Mouse (Mus musculus): ENCODE measurements around the gene Mgat4e. TPM values are rescaled to one million over a fixed set of nuclear protein-coding genes. Genes with fewer than 3 reads are reported as not detected.

The Mgat4e gene
- polyA plus RNA-seq (2012; fragmentation: generic; extraction: Trizol): not detected

DNA sequence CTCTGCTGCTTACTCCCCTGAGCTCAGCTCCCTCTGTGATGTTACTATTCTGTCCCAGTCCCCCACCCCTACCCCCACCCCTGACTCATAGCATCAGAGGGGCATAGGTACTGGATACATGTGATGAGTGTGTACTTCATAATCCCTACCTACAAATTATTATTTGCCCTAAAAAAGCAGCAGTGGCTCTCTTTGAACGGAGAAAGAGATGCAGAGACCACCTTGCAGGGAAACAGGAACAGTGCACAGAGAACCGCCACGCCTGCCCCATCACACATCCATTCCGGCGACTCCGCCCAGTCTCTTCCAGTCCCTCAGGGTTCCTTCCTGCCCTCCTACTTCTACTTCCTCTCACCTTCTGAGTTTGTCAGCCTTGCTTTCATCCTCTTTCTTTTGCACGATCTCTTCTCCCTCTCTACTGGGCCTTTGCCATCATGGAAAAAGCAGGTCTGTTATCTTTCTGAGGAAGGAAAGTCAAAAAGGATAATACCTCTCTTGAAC is at the start of gene Mgat4e:
Gene Mgat4e (minus strand): TSS at position 51 of the 501 bp plus-strand sequence.
- Histone ChIP-seq H3K27me3 (ENCODE audit: control insufficient read depth, insufficient read depth, insufficient read length) (no peaks in the 10 kb centered on the region), H3K4me2 (ENCODE audit: low read depth) (no peak within 1 kb of the TSS), H3ac (ENCODE audit: control insufficient read depth, insufficient read length) (no peak within 1 kb of the TSS), H3K4me3 (no peak within 1 kb of the TSS), H3K79me2 (ENCODE audit: control insufficient read depth, insufficient read depth) (no peaks in the 10 kb centered on the region), H3K36me3 (ENCODE audit: control insufficient read depth, insufficient read depth) (no peaks in the 10 kb centered on the region)
- TF ChIP-seq CEBPB (IDR thresholded peaks at IDR 0.05; ENCODE audit: insufficient read depth, poor library complexity, severe bottlenecking) (no peak), MYOD1 (IDR thresholded peaks at IDR 0.05; ENCODE audit: control insufficient read depth in 1 of 3, insufficient read length in 2 of 3, low read depth in 2 of 3) (no peak), TCF12 (IDR thresholded peaks at IDR 0.05; ENCODE audit: insufficient read depth, poor library complexity, severe bottlenecking) (no peak)

DNA sequence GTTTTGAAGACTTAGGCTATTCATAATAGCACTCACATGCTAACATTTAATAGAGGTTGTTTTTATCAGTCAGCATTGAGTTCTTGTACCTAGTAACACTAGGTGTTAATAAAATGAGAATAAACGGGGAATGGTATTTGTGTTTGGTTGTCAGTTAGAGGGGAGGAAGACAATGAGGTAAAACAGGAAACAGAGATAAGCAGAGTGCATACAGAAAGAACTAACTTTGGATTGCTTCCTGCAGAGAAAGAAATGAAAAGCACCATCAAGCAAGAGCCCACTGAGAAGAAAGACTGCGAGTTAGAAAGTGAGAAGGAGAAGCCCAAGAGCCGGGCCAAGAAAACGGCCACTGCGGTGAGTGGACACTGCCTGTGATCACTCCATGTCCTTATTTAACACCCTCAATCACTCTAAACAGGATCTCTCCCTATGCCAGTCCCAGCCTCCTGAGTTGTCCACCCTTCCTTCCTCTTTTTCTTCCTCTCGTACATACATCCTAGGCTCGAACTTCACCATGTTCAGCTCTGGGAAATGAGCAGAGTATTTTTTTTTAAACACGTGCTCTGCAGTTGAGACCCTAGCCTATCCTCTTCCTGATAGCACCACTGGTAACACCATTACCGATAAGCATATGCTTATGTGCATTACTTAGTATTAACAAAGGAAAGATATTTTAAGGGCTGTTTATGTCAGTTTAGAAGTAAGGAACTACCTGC is 48.0 kb upstream of the Mgat4e start:
- Histone ChIP-seq H3K4me2 (ENCODE audit: low read depth) (no peak overlapping the region), H3K79me2 (ENCODE audit: control insufficient read depth, insufficient read depth) (no peaks in the 10 kb centered on the region), H3K36me3 (ENCODE audit: control insufficient read depth, insufficient read depth) (peaks cover 37% of the 10 kb centered on the region), H3ac (ENCODE audit: control insufficient read depth, insufficient read length) (no peak overlapping the region), H3K27me3 (ENCODE audit: control insufficient read depth, insufficient read depth, insufficient read length) (no peaks in the 10 kb centered on the region), H3K4me3 (no peak overlapping the region)
- no peak for TF ChIP-seq TCF3 (IDR thresholded peaks at IDR 0.05; ENCODE audit: insufficient read length, low read depth)
- TF ChIP-seq TCF12 (IDR thresholded peaks at IDR 0.05; ENCODE audit: insufficient read depth, poor library complexity, severe bottlenecking): no peak
- no peak for TF ChIP-seq E2F4 (IDR thresholded peaks at IDR 0.05; ENCODE audit: insufficient read depth)
- no peak for TF ChIP-seq MAX (IDR thresholded peaks at IDR 0.05; ENCODE audit: low read depth)
- TF ChIP-seq REST (IDR thresholded peaks at IDR 0.05; ENCODE audit: insufficient read depth, insufficient read length): no peak
- no peak for TF ChIP-seq SRF (IDR thresholded peaks at IDR 0.05; ENCODE audit: control insufficient read depth, insufficient read length, low read depth)
- no peak for TF ChIP-seq POLR2AphosphoS2 (IDR thresholded peaks at IDR 0.05; ENCODE audit: insufficient read length, low read depth)
- TF ChIP-seq CEBPB (IDR thresholded peaks at IDR 0.05; ENCODE audit: insufficient read depth, poor library complexity, severe bottlenecking): no peak
- no peak for TF ChIP-seq USF1 (IDR thresholded peaks at IDR 0.05; ENCODE audit: low read depth)
- TF ChIP-seq POLR2A (IDR thresholded peaks at IDR 0.05; ENCODE audit: insufficient read length, low read depth): no peak
- TF ChIP-seq MYOD1 (IDR thresholded peaks at IDR 0.05; ENCODE audit: control insufficient read depth in 1 of 3, insufficient read length in 2 of 3, low read depth in 2 of 3): no peak

DNA sequence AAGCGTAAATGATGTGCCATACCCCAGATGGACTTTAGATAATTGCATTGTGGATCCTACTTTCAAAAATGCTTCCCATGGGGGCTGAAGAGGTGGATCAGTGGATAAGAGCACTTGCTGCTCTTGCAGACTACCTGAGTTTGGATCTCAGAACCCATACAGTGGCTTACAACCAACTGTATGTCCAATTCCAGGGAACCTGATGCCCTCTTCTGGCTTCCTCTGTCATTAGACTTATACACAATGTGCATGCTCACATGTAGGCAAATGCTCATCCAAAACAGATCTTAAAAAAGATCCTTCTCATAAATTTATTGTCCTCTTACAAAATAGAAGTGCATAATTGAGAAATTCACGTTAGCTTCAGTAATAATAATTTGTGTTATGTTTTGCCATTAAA is 42.3 kb upstream of the Mgat4e start:
- Histone ChIP-seq H3ac (ENCODE audit: control insufficient read depth, insufficient read length) (no peak overlapping the region), H3K36me3 (ENCODE audit: control insufficient read depth, insufficient read depth) (peaks cover 23% of the 10 kb centered on the region), H3K27me3 (ENCODE audit: control insufficient read depth, insufficient read depth, insufficient read length) (no peaks in the 10 kb centered on the region), H3K4me3 (no peak overlapping the region), H3K4me2 (ENCODE audit: low read depth) (no peak overlapping the region), H3K79me2 (ENCODE audit: control insufficient read depth, insufficient read depth) (no peaks in the 10 kb centered on the region)
- TF ChIP-seq POLR2AphosphoS2 (IDR thresholded peaks at IDR 0.05; ENCODE audit: insufficient read length, low read depth) (no peak), SRF (IDR thresholded peaks at IDR 0.05; ENCODE audit: control insufficient read depth, insufficient read length, low read depth) (no peak), MAX (IDR thresholded peaks at IDR 0.05; ENCODE audit: low read depth) (no peak), E2F4 (IDR thresholded peaks at IDR 0.05; ENCODE audit: insufficient read depth) (no peak), CEBPB (IDR thresholded peaks at IDR 0.05; ENCODE audit: insufficient read depth, poor library complexity, severe bottlenecking) (no peak), MYOG (IDR thresholded peaks at IDR 0.05; ENCODE audit: control insufficient read depth in 1 of 3, insufficient read depth in 1 of 3, insufficient read length in 2 of 3, low read depth in 2 of 3) (no peak), USF1 (IDR thresholded peaks at IDR 0.05; ENCODE audit: low read depth) (no peak), REST (IDR thresholded peaks at IDR 0.05; ENCODE audit: insufficient read depth, insufficient read length) (no peak), TCF12 (IDR thresholded peaks at IDR 0.05; ENCODE audit: insufficient read depth, poor library complexity, severe bottlenecking) (no peak), TCF3 (IDR thresholded peaks at IDR 0.05; ENCODE audit: insufficient read length, low read depth) (no peak), POLR2A (IDR thresholded peaks at IDR 0.05; ENCODE audit: insufficient read length, low read depth) (no peak), MYOD1 (IDR thresholded peaks at IDR 0.05; ENCODE audit: control insufficient read depth in 1 of 3, insufficient read length in 2 of 3, low read depth in 2 of 3) (no peak)

DNA sequence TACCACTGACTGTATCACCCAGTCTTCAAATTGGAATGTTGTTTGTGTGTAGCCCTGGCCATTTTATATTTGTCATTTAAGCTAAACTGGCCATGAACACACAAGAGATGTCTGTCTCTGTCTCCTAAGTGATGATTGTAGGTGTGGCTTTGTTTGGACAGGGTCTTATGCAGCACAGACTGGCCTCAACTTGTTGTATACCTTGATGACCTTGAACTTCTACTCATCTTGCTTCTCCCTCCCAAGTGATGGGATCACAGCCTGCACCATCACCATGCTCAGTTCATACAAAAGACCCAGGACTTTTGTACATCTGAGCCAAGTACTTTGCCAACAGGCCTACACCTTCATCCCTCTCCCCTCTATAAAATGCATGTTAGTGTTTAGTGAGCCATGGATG is 40.2 kb upstream of the Mgat4e start:
- TF ChIP-seq TCF3 (IDR thresholded peaks at IDR 0.05; ENCODE audit: insufficient read length, low read depth) (no peak), CEBPB (IDR thresholded peaks at IDR 0.05; ENCODE audit: insufficient read depth, poor library complexity, severe bottlenecking) (no peak), USF1 (IDR thresholded peaks at IDR 0.05; ENCODE audit: low read depth) (no peak), TCF12 (IDR thresholded peaks at IDR 0.05; ENCODE audit: insufficient read depth, poor library complexity, severe bottlenecking) (no peak), POLR2AphosphoS2 (IDR thresholded peaks at IDR 0.05; ENCODE audit: insufficient read length, low read depth) (no peak), SRF (IDR thresholded peaks at IDR 0.05; ENCODE audit: control insufficient read depth, insufficient read length, low read depth) (no peak), MYOD1 (IDR thresholded peaks at IDR 0.05; ENCODE audit: control insufficient read depth in 1 of 3, insufficient read length in 2 of 3, low read depth in 2 of 3) (no peak)
- Histone ChIP-seq H3K79me2 (ENCODE audit: control insufficient read depth, insufficient read depth) (no peaks in the 10 kb centered on the region), H3K36me3 (ENCODE audit: control insufficient read depth, insufficient read depth) (peaks cover 14% of the 10 kb centered on the region)

DNA sequence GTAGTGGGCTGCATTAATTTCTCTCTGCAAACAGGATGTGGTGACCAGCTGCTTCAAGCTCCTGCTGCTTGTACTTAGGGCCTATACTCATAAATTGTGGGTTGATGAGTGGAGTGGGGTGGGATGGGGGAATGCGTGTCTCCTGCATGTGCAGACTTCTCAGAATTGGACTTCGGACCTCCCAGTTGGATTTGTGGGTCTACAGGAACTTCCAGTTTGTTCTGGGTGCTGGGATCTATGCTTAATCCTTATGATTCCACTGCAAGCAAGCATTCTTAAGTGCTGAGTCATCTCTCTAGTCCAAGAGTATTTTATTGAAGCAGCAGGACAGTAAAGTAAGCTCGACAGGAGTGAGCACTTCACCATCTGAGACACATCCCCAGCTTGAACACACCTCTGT is 34.1 kb upstream of the Mgat4e start:
- H3ac ChIP-seq (ENCODE audit: control insufficient read depth, insufficient read length): no peak overlapping the region
- TF ChIP-seq MYOD1 (IDR thresholded peaks at IDR 0.05; ENCODE audit: control insufficient read depth in 1 of 3, insufficient read length in 2 of 3, low read depth in 2 of 3) (no peak), MYOG (IDR thresholded peaks at IDR 0.05; ENCODE audit: control insufficient read depth in 1 of 3, insufficient read depth in 1 of 3, insufficient read length in 2 of 3, low read depth in 2 of 3) (no peak)
- peak overlapping the region; percentile 53 for H3K4me2 ChIP-seq (ENCODE audit: low read depth)
- H3K79me2 ChIP-seq (ENCODE audit: control insufficient read depth, insufficient read depth): peaks cover 14% of the 10 kb centered on the region
- H3K36me3 ChIP-seq (ENCODE audit: control insufficient read depth, insufficient read depth): no peaks in the 10 kb centered on the region
- H3K4me3 ChIP-seq: no peak overlapping the region
- H3K27me3 ChIP-seq (ENCODE audit: control insufficient read depth, insufficient read depth, insufficient read length): no peaks in the 10 kb centered on the region

More for the DNA sequence above, 40.2 kb upstream of the Mgat4e start:
- Histone ChIP-seq H3K4me2 (ENCODE audit: low read depth) (no peak overlapping the region), H3K27me3 (ENCODE audit: control insufficient read depth, insufficient read depth, insufficient read length) (no peaks in the 10 kb centered on the region), H3ac (ENCODE audit: control insufficient read depth, insufficient read length) (no peak overlapping the region), H3K4me3 (no peak overlapping the region)

All from myocyte (in vitro differentiated cells).